Mouse (Mus musculus) naive thymus-derived CD4-positive, alpha-beta T cell, adult 2 months (primary cell): Measurements from ENCODE around the gene Rad23b.
"Not testable (repeated sequence)": the region's sequence is repeated elsewhere in the genome, so short reads cannot be mapped to it uniquely, and the experiment has no call there.

Experiments used
- DNase-seq: peaks from one replicate; pipeline ENCODE4 v3.0.0-alpha.2; 2011; ENCODE audit warnings: low read depth

The Rad23b gene

DNA sequence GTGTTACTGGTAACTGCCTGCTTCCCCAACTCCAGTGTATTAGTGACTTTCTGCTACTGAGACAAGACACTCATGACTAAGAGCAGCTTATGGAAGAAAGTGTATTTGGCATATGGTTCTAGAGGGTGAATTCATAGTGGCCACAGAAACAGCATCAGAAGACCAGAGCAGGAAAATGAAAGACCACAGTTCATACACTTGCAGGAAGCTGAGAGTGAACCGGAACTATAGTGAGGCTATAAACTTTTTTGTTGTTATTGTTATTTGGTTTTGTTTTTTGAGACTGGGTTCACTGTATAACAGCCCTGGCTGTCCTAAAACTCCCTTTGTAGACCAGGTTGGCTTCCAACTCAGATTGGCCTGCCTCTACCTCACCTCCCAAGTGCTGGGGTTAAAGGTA is 6.0 kb downstream of the Rad23b start:
- DNase-seq = no peak

DNA sequence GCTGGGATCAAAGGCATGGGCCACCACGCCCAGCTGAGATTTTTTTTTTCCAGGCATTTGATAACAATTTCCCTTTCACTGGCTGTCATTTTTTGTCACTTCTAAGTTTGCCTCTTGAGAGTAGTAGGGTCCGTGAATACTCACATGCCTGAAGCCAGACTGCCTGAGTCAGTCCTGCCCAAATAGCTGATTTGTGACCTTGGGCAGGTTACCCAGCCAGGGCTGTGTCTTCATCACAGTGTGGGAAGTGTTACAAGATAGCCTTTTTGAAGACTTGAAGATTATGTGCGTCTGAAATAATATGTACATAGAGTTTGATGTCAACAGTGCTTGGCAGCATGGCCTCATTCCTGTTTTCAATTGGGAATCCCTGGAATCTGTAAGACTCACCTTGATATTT is 6.9 kb downstream of the Rad23b start:
- no peak for DNase-seq

DNA sequence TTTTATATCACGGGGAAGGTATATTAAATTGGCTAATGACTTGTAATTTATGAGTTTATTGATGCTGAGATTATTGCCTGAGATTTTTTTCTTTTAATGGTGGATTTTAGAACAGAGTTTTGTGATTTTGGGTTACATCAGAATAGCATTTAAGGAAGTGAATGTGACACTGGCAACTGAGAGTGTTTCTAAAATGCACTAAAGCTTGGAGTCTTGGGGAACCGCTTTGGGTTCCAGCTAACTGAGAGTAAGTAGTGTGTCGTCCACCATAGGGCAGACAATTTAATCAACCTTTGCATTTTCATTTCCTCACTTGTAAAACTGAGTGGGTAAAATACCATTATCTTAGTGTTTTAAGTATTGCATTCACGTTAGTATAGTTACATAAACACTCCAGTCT is 14.0 kb downstream of the Rad23b start:
- DNase-seq = no peak

DNA sequence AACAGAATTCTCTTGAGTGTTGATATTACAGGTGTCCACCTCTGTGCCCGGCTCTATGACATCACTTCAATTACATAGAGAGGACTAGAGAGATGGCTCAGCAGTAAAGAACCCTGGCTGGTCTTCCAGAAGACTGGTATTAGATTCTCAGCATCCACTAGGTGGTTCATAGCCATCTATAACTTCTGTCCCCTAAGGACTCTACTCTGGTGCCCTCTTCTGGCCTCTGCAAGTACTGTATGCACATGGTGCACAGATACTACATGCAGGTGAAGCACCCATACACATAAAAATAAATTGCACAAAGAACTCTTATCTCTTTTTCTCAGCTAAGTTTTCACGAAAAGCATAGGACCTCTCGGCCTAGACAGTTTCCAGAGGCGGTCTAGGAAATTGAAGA is 14.5 kb downstream of the Rad23b start:
- DNase-seq = peak; percentile 67

DNA sequence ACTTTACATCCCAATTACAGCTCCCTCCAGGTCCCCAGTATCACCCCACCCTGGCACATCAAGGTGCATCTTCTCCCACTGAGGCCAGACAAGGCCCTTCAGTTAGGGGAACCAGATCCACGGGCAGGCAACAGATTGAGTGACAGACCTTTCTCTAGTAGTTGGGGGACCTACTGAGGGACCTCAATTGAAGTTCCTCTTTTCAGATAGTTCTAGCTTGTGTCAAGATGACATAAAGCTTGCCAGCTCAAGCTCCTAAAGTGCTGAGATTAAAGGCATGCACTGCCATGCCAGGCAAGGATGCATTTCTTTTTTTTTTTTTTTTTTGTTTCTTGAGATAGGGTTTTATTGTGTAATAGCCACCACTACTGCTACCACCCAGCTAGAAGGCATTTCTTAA is 16.2 kb downstream of the Rad23b start:
- no peak for DNase-seq

DNA sequence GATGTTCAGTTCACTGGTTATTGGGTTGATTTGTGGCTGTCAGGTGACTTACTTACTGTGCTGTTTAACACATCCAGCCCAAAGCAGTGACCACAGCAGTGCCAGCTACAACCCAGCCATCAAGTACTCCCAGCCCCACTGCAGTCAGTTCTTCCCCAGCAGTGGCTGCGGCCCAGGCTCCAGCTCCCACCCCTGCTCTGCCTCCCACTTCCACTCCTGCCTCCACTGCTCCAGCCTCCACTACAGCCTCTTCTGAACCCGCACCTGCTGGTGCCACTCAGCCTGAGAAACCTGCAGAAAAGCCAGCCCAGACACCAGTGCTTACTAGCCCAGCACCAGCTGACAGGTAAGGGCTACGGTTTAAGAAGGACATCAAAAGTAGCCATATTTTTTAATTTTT is 20.3 kb downstream of the Rad23b start:
- DNase-seq = no peak

DNA sequence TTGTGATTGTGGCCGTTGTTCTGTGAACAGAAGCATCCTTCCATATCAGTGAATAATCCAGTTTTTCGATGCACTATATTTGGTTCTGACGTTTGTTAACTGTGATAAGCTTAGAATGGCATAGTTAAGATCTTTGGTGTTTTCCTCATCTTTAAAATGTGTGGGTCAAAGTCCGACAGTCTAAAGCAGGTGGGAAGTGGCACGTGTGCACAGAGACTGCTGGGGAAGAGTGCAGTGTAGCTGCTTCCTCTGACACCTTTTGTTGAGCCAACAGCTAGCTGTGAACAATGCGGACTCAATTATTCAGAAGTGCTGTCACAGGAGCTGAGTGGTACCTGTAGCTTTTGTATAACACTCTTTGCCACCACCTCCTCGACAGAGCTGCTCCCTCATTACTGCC is 21.5 kb downstream of the Rad23b start:
- DNase-seq = no peak

DNA sequence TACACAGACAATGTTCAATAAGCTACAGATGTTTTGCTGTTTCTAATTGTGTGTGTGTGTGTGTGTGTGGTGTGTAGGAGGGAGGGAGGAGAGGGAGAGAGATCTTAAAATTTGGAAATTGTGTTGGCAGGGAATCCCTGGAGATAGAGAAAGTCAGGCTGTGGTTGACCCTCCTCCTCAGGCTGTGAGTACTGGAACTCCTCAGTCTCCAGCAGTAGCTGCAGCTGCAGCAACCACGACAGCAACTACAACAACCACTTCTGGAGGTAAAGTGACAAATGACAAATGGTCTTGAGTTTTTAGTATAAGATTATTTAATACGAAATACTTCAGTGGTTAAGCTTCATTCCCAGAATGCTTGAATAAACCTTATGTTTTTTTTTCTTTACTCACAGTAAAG is 32.5 kb downstream of the Rad23b start:
- no peak for DNase-seq

DNA sequence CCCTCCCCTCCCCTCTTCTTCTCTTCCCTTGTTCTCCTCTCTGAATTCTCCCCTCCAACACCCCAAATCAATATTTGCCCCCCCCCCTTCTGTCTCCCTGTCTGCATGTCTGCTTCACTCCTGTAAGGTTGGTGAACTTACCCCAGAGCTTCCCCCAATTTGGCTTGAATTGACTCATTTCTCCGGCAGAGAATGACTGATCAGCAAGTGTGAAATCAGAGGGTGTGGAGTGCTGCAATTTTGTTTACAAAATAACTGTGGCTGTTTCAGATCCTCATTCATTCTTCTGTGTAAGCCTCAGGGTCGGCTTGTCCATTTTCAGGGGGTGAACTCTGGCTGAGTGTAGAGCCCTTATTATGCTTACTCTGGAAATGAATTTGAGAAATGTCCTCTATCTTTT is 36.9 kb downstream of the Rad23b start:
- DNase-seq = no peak

DNA sequence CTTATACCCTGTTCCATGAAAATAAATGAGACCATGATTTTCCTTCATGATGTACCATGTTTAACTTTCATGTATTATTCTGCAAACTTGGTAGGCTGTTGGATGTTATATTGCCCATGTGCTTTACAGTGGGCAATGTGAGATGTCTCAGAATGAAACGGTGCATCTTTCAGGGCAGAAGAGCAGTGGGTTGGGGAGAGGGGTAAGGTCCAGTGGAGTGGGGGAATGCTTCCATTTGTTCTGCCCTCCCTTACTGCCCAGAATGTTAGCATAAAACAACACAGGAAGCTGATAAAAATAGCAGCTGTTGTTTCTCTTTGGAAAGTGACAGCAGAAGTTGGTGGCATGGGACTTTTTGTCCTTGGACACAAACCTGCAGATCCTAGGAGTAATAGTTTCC is 41.6 kb downstream of the Rad23b start:
- no peak for DNase-seq

DNA sequence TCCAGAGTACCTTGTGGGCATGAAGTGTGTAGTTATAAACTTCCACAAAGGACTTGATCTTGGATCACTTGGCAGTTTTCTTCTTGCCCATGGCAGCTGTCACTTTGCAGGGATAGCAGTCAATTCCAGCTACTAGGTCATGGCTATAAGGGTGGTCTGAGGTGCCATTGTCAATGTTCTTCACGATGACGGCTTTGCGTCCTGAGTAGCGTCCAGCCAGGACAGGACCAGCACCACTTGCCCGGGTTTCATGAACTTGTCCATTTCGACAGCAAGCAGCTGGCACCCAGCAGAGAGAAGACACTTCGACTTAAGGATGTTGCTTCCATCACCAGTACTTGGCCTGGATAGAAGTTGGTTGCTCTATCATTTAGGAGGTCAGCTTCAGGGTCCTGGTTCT is 42.6 kb downstream of the Rad23b start:
- DNase-seq = no peak

DNA sequence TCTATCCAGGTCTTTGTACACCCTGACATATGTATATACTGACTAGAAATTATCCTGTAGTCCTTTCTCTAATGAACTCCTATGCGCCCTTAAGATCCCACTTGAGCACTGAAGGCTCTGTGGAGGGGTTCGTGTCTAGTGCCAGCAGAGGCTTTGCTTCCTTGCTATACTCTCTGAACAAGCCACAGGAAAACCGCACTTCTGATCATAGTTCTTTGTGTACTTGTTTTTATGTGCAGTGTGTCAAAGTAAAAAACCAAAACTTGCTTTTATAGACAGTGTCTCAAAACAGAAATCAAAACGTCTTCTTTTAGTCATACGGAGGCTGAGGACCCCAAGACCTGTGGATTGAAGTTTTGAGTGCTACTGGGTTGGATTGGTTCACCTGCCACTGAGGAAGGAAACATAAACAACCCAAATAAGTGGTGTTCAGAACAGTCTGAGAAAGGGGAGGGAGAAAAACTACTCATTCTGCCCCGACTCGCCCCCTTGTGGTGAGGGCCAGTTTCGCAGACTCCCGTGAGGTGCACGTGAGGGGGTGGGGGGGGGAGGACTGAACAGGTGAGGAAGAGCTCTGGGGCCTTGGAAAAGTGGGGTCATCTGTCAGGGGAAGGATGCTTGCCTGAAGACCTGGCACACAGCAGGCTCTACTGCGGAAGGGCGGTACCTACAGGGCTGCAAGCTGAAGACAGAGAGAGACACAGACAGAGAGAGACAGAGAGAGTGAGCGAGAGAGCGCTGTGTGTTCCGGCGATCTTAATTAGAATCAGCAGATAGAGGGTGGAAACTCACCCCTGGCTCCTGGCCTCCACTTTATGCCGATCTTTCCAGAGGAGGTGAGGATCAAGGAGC is 48.3 kb downstream of the Rad23b start:
- peak; percentile 90 for DNase-seq

DNA sequence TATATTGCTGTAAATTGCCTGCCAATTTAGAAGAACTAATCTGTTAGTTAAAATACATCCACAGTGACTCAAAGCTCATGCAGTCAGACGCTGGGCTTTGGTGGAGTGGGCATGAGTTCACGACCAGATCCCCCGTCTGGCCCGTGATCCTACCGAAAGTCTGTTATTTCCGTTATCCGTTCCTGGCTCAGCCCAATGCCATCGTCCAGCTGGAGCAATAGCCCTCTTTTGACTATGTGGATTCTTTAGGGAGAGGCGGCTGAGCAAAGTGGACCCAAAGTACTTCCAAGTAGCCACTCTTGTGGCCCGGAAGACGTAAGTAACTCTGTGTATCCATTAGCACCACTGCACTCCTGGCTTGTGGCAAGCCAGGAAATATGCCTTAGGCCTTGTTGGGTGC is 49.1 kb downstream of the Rad23b start:
- no peak for DNase-seq

DNA sequence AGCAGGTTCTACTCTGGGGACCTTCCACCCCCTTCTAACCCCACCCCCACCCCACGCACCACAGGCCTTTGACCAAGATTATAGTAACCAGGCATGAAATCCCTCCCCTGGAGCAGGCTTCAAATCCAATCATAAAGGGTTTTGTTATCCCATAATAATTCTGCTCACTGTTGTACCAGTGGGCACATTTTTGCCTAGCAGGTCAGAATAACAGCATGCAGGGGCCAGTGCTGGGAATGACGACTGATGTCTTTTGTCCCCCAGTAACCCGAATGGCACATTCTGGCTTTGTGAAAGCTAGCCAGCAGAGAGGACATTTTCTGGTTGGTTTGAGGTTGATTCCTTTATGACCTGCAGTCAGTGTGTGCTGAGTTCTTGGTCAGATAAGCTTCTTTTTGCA is 55.5 kb downstream of the Rad23b start:
- DNase-seq = no peak

DNA sequence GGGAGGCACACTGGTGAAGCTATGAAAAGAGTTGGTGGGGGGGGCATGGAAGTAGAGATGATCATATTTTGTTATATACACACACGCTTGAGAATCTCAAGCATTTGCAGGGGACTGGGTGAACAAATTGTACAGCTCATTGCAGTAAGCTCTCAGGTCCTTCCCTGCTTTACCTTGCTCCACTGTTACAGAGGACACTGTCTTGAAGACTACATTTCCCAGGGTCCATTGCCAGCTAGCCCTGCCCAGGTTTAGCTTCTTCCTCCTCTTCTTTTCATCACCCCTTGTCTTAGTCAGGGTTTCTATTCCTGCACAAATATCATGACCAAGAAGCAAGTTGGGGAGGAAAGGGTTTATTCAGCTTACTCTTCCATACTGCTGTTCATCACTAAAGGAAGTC is 56.7 kb downstream of the Rad23b start:
- DNase-seq = no peak

DNA sequence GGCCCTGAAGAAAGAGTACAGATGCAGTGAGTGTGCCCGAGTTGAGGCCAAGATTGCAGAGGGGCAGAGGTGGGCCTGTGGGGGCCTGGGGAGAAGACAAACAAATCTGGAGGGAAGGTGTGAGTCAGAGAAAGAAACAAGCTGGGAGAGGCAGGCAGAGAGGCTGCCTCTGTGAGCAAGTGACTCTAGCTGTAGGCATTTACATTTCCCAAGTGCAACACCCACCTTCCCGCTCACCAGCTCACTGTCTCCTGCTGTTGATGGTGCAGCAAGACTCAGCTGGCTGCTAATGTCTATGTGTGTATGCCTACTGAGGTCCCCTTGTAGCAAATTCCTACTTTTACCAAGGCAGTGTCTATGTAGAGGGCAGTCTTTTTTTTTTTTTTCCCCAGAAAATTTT is 58.2 kb downstream of the Rad23b start:
- no peak for DNase-seq

DNA sequence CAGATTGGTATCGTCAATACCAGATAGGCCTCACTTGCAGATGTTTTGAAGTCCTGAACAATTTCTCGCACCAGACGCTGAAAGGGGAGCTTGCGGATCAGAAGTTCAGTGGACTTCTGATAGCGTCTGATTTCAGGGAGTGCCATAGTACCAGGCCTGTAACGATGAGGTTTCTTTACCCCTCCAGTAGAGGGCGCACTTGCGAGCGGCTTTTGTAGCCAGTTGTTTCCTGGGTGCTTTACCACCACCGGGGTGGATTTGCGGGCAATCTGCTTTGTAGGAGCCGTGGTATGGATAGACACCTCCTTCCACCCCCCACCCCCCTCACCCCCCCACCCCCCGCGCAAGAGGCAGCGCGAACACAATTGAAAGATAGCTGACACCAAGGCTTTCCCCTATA is 59.2 kb downstream of the Rad23b start:
- no peak for DNase-seq

DNA sequence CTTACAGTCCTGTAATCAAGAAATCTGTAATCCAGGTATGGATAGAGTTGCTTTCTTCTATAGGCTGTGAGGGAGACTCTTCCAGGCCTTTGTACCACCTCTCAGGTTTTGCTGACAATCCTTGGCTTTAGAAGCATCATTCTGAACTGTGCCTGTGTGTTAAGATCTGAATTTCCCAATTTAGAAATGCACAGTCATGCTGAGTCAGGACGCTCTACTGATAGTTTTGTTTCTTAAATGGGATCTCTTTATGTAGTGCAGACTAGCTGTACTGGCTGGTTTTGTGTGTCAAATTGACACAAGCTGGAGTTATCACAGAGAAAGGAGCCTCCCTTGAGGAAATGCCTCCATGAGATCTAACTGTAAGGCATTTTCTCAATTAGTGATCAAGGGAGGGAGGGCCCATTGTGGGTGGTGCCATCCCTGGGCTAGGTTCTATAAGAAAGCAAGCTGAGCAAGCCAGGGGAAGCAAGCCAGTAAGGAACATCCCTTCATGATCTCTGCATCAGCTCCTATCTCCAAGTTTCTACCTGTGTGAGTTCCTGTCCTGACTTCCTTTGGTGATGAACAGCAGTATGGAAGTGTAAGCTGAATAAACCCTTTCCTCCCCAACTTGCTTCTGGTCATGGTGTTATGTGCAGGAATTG is 59.9 kb downstream of the Rad23b start:
- DNase-seq = not testable (repeated sequence)

DNA sequence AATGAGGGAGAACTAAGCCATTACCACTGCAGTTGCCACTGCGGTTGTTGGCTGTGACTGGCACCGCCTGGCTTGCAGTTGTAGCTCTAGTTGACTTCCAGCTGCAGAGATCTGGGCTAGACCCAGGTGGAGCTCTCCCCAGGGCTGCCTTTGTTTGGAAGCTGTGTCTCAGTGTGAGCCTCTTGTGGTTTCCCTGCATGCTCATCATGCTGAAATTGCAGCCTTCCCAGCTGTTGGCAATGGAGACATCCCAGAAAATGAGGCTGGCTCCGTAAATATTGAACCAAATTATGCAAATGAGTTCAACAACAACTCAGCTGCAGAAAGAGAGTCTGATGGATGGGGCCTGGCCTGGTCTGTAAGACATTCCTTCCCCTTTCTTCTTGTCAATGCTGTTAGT is 66.0 kb downstream of the Rad23b start:
- no peak for DNase-seq

DNA sequence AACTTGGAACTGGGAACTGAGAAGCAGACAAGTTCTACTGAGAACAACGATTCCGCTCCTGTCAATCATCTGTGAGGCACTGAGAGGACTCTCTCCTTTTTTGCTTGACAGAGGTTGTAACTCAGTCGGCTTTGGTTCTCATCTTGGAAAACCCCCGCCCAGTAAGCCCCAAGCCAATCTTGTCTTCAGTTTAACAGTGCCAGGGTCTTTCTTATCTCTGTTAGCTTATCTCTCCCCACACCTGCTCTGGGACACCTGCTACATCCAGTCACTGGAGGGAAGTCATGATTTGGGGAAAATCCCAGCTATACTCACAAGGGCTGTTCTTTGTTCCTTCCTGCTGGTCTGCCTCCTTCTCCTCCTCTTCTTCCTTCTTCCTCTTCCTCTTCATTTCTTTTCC is 76.4 kb downstream of the Rad23b start:
- DNase-seq = no peak
